Mouse (Mus musculus): ENCODE measurements around the gene Cdr2l. TPM values are rescaled to one million over a fixed set of nuclear protein-coding genes. Genes with fewer than 3 reads are reported as not detected.

Gene Cdr2l
- polyA plus RNA-seq, 1 experiment from 2014 or later = 20.7 TPM

DNA sequence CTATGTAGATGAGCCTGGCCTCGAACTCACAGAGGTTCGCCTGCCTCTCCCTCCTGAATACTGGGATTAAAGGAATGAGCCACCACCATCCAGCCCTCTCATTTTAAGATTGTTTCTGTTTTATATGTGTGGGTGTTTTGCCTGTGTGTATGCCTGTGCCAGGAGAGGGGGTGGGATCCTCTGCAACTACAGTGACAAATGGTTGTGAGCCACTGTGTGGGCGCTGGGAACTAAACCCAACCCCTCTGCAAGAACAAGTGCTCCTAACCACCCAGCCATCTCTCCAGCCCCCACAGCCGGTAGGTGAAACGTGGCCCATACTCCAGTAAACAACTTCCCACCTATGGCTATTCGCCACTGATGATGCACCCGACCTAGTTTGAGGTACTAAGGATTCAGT is 9.6 kb downstream of the Cdr2l start:
- WGBS = 92% methylated on average over 7 of the region's 7 CpGs
- no peak overlapping the region for H3K4me3 ChIP-seq
- no peaks in the 10 kb centered on the region for H3K27me3 ChIP-seq
- no peak overlapping the region for H3K27ac ChIP-seq
- ATAC-seq = no peak
- no peak overlapping the region for H3K9ac ChIP-seq
- H3K4me1 ChIP-seq = no peaks in the 10 kb centered on the region
- no peak overlapping the region for H3K4me2 ChIP-seq
- peaks cover 72% of the 10 kb centered on the region for H3K36me3 ChIP-seq (ENCODE audit: poor library complexity, severe bottlenecking)
- H3K9me3 ChIP-seq (replicated peaks) = no peaks in the 10 kb centered on the region

DNA sequence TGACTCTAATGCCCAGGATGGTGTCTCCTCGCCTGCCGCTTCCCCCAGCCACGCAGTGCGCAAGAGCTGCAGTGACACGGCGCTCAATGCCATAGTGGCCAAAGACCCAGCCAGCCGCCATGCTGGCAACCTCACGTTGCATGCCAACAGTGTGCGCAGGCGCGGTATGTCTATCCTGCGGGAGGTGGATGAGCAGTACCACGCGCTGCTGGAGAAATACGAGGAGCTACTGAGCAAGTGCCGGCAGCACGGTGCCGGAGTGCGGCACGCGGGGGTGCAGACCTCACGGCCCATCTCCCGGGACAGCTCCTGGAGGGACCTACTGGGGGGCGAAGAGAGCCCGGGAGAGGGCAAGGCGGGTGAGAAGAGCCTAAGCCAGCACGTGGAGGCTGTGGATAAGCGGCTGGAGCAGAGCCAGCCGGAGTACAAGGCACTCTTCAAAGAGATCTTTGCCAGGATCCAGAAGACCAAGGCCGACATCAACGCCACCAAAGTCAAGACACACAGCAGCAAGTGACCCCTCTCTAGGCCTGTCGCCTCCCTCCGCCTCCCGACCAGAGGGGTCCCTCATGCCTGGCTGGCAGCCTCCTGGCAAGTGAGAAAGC is 12.1 kb downstream of the Cdr2l start:
- Histone ChIP-seq H3K27me3 (no peaks in the 10 kb centered on the region), H3K4me2 (no peak overlapping the region), H3K9ac (no peak overlapping the region), H3K4me1 (no peaks in the 10 kb centered on the region), H3K4me3 (no peak overlapping the region), H3K36me3 (ENCODE audit: poor library complexity, severe bottlenecking) (peaks cover 71% of the 10 kb centered on the region), H3K27ac (no peak overlapping the region), H3K9me3 (replicated peaks) (no peaks in the 10 kb centered on the region)
- WGBS = 71% methylated on average over 34 of the region's 34 CpGs
- no peak for ATAC-seq

DNA sequence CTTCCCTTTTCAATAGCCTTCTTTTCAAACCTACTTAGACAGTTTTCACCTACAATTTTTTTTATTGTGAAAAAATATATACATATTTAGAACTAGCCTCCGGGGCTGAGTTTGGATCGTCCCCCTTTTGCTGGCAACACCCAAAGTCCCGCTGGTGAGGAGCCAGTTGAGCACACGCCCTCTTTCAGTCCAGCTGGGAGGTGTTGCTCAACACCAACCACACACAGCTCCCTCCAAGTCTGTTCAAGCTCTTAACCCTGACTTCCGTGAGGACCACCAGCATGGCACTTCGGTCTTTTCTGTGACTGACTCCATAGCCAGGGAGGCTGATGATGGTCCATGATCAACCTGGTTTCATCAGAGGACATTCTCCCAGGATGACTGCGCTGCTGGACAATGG is 16.4 kb downstream of the Cdr2l start:
- H3K4me2 ChIP-seq = no peak overlapping the region
- no peak overlapping the region for H3K27ac ChIP-seq
- ATAC-seq = no peak
- H3K4me1 ChIP-seq = peaks cover 7% of the 10 kb centered on the region
- H3K36me3 ChIP-seq (ENCODE audit: poor library complexity, severe bottlenecking) = peaks cover 37% of the 10 kb centered on the region
- no peaks in the 10 kb centered on the region for H3K9me3 ChIP-seq (replicated peaks)
- no peaks in the 10 kb centered on the region for H3K27me3 ChIP-seq
- H3K9ac ChIP-seq = no peak overlapping the region
- H3K4me3 ChIP-seq = no peak overlapping the region
- 87% methylated on average over 7 of the region's 7 CpGs for WGBS

DNA sequence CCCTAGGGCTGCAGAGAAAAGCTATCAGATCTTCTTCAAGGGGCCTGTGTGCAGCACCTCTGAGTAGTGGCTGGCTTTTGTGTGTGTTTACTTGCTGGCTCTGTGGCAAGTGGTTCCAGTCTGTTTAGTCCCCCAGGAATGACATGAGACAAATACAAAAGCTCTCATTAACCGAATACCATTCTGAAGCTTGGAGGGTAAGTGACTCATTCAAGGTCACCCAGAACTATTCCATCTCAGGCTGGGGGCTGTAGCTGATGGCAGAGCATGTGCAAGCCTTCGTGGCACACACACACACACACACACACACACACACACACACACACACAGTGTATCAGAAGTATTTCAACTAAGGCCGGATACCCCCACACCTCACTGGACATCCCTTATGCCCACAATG is 18.4 kb downstream of the Cdr2l start:
- no peak overlapping the region for H3K9ac ChIP-seq
- WGBS = 68% methylated on average over 3 of the region's 3 CpGs
- ATAC-seq = no peak

DNA sequence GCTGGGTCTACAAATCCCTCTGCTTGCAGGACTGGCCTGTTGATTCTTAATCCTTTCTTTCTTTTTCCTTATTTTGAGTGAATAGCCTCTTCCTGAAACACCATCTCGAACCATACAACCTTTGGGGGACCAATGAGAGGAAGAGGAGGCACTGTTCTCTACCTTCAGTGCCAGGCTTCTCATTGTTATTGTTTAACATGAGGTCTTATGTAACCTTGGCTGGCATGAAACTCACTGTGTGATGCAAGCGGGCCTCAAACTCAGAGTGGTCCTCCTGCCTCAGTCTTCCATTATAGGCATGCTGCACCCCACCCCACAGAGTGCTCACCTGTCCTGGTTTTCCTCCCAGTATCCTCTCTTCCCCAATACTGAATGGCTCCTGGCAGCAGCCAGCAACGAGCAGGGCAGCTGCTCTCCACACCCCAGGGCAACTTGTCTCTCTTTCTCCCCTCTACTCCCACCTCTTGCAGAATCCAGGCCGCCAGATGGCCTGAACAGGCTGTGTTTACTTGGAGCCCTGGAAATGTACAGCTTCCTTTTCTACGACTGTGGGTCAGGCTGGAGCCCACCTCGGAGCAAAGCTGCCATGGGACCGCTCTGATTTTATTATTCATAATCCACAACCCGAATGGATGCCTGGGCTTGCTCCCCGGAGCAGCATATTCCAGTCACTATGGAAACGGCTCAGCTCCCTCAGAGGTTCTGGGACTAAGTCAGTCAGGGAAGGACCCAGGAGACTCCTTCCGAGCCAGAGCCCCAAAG is 19.1 kb downstream of the Cdr2l start:
- Histone ChIP-seq H3K4me3 (no peak overlapping the region), H3K27ac (peak overlapping the region; percentile 49), H3K36me3 (ENCODE audit: poor library complexity, severe bottlenecking) (peaks cover 13% of the 10 kb centered on the region), H3K4me1 (peaks cover 26% of the 10 kb centered on the region), H3K4me2 (peak overlapping the region; percentile 4; the same call in 1 of the 2 replicates), H3K9ac (peak overlapping the region; percentile 22; the same call in 1 of the 2 replicates), H3K27me3 (no peaks in the 10 kb centered on the region), H3K9me3 (replicated peaks) (no peaks in the 10 kb centered on the region)
- WGBS = 46% methylated on average over 11 of the region's 11 CpGs
- no peak for ATAC-seq

More for the DNA sequence above, 18.4 kb downstream of the Cdr2l start:
- Histone ChIP-seq H3K4me2 (no peak overlapping the region), H3K9me3 (replicated peaks) (no peaks in the 10 kb centered on the region), H3K27ac (peak overlapping the region; percentile 49; the same call in 1 of the 2 replicates), H3K36me3 (ENCODE audit: poor library complexity, severe bottlenecking) (peaks cover 17% of the 10 kb centered on the region), H3K4me3 (no peak overlapping the region), H3K4me1 (peaks cover 19% of the 10 kb centered on the region), H3K27me3 (no peaks in the 10 kb centered on the region)

DNA sequence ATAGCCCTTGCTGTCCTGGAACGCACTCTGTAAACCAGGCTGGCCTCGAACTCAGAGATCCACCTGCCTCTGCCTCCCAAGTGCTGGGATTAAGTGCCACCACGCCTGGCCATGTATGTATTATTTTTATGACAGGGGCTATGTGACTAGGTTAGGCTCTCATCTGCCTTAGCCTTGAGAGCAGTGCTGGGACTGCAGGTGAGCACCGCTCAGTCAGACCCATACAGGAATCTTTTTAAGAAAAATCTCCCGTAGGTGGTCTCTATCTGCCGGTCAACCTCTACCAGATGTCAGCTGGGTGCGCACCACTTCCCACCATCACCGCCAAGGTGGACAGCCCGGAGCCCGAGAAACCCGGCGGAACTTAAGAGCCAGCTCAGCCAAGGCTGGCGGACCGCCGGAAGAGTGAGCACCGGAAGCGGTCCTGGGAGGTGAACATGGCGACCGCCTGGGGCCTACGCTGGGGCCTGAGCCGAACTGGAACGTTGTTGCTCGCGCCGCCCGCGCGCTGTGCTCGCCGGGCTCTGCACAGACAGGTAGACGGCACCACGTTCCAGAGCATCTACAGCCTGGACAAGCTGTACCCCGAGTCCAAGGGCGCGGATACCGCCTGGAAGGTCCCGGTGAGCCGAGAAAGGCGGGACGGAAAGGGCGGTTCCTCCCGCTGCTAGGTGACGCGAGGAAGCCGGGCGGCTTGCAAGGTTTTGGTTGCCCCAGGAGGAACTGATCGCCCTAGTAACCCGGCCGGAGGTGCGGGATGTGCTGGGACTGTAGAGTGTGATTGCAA is 21.8 kb downstream of the Cdr2l start, which contains the start of gene Mrpl58:
Gene Mrpl58, plus strand, starts transcription at position 415 of the 787 bp plus-strand sequence.
- peak within 1 kb of the TSS; percentile 86 for H3K9ac ChIP-seq
- peak; percentile 92 for ATAC-seq
- peaks cover 38% of the 10 kb centered on the region for H3K4me1 ChIP-seq
- no peaks in the 10 kb centered on the region for H3K27me3 ChIP-seq
- peak within 1 kb of the TSS; percentile 67 for H3K4me3 ChIP-seq
- H3K27ac ChIP-seq = peak within 1 kb of the TSS; percentile 80
- no peaks in the 10 kb centered on the region for H3K9me3 ChIP-seq (replicated peaks)
- peak within 1 kb of the TSS; percentile 67 for H3K4me2 ChIP-seq
- H3K36me3 ChIP-seq (ENCODE audit: poor library complexity, severe bottlenecking) = peaks cover 29% of the 10 kb centered on the region
- 2% methylated on average over 50 of the region's 50 CpGs for WGBS

DNA sequence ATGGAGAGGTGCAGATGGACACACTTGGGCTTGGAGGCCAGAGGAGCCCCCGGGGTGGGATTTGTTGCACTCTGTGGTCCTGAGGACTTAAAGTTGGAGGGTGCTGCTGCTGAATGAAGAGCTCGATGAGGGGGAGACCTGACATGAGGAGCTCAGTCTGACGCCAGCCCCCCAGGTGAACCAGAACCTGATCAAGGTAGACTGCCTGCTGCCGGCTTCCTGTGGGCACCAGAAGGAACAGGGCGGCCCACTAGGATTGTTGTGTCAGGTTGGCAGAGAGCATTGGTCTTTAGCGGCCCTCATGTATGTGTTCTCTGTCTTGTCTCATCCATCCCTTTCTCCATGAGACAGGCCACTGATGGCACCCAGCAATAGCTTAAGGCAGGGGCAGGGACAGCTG is 24.0 kb downstream of the Cdr2l start:
- 94% methylated on average over 6 of the region's 6 CpGs for WGBS
- Histone ChIP-seq H3K36me3 (ENCODE audit: poor library complexity, severe bottlenecking) (peaks cover 35% of the 10 kb centered on the region), H3K4me3 (no peak overlapping the region), H3K4me2 (no peak overlapping the region), H3K27ac (no peak overlapping the region), H3K4me1 (peaks cover 58% of the 10 kb centered on the region), H3K27me3 (no peaks in the 10 kb centered on the region), H3K9me3 (replicated peaks) (no peaks in the 10 kb centered on the region), H3K9ac (no peak overlapping the region)
- ATAC-seq = no peak

DNA sequence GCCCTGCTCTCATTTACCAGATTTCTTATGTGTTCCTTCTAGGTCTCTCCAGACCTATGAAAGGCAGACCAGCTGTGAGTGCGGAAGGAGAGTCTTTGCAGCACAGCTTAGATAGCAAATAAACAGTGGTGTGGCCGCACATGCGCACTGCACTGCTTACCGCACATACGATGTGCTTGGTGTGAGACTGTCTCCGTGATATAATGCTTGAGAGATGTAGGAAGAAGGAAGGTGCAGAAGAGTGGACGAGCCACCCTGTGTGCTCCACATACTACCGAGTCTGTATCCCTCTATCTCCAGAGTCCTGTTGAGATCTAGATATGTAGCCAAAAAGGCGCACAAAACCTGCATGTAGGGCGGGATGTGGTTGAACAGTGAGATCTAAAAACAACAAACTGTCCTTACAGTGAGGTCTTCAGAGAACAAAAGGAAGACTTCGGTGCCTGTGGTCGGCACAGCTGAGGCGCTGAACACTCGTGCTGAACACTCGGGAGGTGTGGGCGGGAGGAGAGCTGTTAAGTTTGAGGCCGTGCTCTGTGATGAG is 25.2 kb downstream of the Cdr2l start:
- Histone ChIP-seq H3K9ac (no peak overlapping the region), H3K27ac (no peak overlapping the region), H3K4me3 (no peak overlapping the region), H3K4me1 (peaks cover 68% of the 10 kb centered on the region), H3K36me3 (ENCODE audit: poor library complexity, severe bottlenecking) (peaks cover 42% of the 10 kb centered on the region), H3K9me3 (replicated peaks) (no peaks in the 10 kb centered on the region), H3K27me3 (no peaks in the 10 kb centered on the region), H3K4me2 (no peak overlapping the region)
- no peak for ATAC-seq
- 94% methylated on average over 17 of the region's 17 CpGs for whole genome bisulfite sequencing

DNA sequence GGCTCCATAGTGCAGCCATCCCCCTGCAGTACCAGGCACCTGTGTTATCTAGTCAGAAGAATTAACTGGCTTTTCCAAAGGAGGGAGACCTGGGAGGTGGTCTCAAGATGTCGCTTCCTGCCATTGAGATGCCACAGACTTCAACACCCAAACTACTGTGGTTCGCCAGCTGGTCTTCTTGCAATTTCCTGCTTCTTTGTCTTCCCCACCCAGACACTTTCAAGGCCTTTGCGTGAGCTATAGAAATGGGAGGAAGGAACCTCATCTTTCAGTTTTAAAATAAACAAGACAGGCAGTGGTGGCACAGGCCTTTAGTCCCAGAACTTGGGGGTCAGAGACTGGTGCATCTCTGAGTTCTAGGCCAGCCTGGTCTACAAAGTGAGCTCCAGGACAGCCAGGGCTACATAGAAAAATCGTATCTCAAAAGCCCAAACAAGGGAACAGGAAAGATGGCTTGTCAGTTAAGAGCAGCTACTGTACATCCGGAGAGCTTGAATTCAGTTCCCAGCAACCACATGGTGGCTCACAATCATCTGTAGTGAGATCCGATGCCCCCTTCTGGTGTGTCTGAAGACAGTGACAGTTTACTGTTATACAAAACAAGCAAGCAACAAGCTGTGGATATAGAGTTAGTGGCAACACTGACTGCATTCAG is 26.7 kb downstream of the Cdr2l start:
- WGBS = 61% methylated on average over 6 of the region's 6 CpGs
- H3K9ac ChIP-seq = 0 out of 2 replicates have a peak overlapping the region, but pooled peaks have one; percentile 54

DNA sequence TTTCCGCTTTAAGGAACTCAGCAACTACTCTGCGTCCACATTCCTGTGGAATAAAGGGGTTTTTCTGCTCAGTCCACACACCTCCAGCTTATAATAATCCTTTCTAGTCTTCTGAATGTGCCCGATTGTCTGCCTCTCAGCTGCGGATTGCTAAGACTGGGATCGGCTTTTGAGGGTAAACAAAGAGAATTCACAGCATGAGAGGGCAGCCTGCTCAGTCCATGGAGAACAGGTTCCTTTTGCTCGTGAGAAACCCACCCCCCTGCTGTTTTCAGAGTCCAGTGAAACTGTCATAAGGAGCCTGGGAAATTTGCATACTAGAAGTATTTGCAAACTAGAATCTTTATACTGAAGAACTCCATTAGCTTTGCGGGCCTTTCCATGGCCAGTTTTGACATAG is 27.8 kb downstream of the Cdr2l start:
- peak overlapping the region; percentile 29 for H3K4me2 ChIP-seq
- peak overlapping the region; percentile 54 for H3K9ac ChIP-seq
- ATAC-seq = peak; percentile 11; the same call in 1 of the 2 replicates
- 0 out of 2 replicates have a peak overlapping the region, but pooled peaks have one; percentile 4 for H3K4me3 ChIP-seq
- H3K27me3 ChIP-seq = no peaks in the 10 kb centered on the region
- peaks cover 42% of the 10 kb centered on the region for H3K36me3 ChIP-seq (ENCODE audit: poor library complexity, severe bottlenecking)
- peak overlapping the region; percentile 90 for H3K27ac ChIP-seq
- peaks cover 69% of the 10 kb centered on the region for H3K4me1 ChIP-seq
- no peaks in the 10 kb centered on the region for H3K9me3 ChIP-seq (replicated peaks)
- WGBS = 4% methylated on average over 7 of the region's 7 CpGs

More for the DNA sequence above, 26.7 kb downstream of the Cdr2l start:
- no peak for ATAC-seq
- H3K4me3 ChIP-seq = no peak overlapping the region
- H3K4me2 ChIP-seq = 0 out of 2 replicates have a peak overlapping the region, but pooled peaks have one; percentile 29
- no peaks in the 10 kb centered on the region for H3K27me3 ChIP-seq
- peaks cover 42% of the 10 kb centered on the region for H3K36me3 ChIP-seq (ENCODE audit: poor library complexity, severe bottlenecking)
- H3K9me3 ChIP-seq (replicated peaks) = no peaks in the 10 kb centered on the region
- H3K27ac ChIP-seq = peak overlapping the region; percentile 90
- H3K4me1 ChIP-seq = peaks cover 73% of the 10 kb centered on the region

DNA sequence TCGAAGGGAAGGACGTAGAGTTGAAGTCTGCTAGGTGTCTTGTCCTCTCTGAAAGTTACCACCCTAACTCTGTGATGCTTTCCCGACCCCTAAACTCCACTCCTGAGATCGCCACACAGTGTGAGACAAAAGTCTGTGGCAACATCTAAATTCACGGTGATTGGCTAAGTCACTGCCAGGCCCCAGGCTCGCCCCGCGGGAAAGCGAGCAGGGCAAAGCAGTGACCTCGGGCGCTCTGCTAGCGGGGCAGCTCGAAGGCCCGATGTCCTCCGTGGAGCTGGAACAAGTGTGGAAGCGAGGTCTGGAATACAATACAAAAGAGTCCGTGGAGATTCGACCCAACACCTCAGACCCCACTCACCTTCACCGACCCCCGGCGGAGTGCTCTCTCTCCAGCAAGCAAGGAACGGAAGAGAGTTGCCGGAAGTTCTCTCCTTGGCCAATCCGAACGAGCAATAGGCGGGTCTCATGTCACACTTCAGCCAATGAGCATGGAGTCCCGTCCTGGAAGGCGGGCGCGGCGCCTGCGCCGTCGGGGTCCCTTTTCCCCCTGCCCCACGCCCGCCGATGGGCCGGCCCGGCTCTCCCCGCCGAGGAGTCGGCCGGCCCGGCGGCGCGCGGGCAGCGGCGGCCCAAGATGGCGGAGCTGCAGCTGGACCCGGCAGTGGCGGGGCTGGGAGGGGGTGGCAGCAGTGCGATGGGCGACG is 38.0 kb downstream of the Cdr2l start, which contains the start of the genes Atp5h and Kctd2:
Gene Atp5h, minus strand, starts transcription at position 432 of the 707 bp plus-strand sequence.
Gene Kctd2, plus strand, starts transcription at position 598 of the 707 bp plus-strand sequence.
- no peaks in the 10 kb centered on the region for H3K9me3 ChIP-seq (replicated peaks)
- WGBS = 1% methylated on average over 36 of the region's 56 CpGs
- H3K9ac ChIP-seq = peak within 1 kb of the TSS; percentile 96
- peaks cover 55% of the 10 kb centered on the region for H3K36me3 ChIP-seq (ENCODE audit: poor library complexity, severe bottlenecking)
- H3K4me1 ChIP-seq = peaks cover 33% of the 10 kb centered on the region
- H3K4me2 ChIP-seq = peak within 1 kb of the TSS; percentile 92
- H3K4me3 ChIP-seq = peak within 1 kb of the TSS; percentile 94
- H3K27me3 ChIP-seq = no peaks in the 10 kb centered on the region
- ATAC-seq = peak; percentile 99
- H3K27ac ChIP-seq = peak within 1 kb of the TSS; percentile 80
